Mouse (Mus musculus) heart, postnatal 36 days (tissue): Measurements from ENCODE around the gene Cish. TPM values are rescaled to one million over a fixed set of nuclear protein-coding genes. Genes with fewer than 3 reads are reported as not detected.
"Not testable (repeated sequence)": the region's sequence is repeated elsewhere in the genome, so short reads cannot be mapped to it uniquely, and the experiment has no call there.

Experiments used
- DNase-seq, 2 experiments: peaks; one replicate each; pipeline ENCODE4 v3.0.0; 2021 to 2022
- intact Hi-C: fragments of 180-260 bp; cut with DNase I; formaldehyde crosslinking; loops from one replicate; pipeline ENCODE4 v1.15.1; 2025
- total RNA-seq, 2 experiments: library from RNA; stranded (reverse); gene quantifications; 2 replicates each; pipeline ENCODE4 v1.2.3; 2021

Gene Cish
- total RNA-seq, 2 experiments from 2014 or later, result 145 to 149 TPM

DNA sequence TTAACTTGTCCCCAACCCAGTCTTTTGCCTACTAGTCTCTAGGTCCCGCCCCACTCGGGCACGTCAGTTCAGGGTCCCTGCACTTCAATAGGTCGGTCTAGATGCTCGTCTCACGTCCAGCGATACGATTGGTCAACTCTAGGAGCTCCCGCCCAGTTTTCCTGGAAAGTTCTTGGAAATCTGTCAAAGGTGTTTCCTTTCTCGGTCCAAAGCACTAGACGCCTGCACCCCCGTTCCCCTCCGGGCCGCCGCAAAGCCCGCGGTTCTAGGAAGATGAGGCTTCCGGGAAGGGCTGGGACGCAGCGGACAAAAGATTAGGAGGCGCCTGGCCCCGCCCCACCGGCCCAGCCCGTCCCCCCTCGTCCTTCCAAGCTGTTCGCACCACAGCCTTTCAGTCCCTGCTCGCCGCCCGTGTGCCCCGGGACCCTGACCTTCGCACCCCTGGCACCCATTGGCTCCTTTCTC lies 707 bp downstream of the Cish start:
- intact Hi-C loops, result no loop called here
- DNase-seq, result peak; percentile 97 to 98

DNA sequence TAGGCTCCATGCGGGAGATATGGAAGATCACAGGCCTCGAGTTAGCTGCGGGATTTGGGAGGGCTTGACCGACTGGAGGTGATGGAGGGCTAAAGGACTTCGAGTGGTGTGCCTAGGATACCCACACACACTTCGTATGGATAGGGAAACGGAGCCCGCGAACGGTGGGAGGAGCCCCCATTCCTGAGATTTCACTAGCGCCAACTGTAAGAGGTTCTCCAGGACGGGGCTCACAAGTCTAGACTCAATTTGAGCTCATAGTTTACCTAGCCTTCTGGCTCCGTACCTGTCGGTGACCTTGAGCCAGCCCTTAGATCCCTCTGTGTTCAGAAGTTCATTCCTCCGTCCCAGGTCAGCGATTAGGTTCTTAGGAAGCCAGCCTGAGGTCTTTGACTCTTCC lies 1.2 kb downstream of the Cish start:
- intact Hi-C loops, result no loop called here
- no peak for DNase-seq

GRCm38 (mm10) chr9:107297658-107298057 lies 1.8 kb downstream of the Cish start:
- intact Hi-C loops, result no loop called here
- DNase-seq, result no peak

DNA sequence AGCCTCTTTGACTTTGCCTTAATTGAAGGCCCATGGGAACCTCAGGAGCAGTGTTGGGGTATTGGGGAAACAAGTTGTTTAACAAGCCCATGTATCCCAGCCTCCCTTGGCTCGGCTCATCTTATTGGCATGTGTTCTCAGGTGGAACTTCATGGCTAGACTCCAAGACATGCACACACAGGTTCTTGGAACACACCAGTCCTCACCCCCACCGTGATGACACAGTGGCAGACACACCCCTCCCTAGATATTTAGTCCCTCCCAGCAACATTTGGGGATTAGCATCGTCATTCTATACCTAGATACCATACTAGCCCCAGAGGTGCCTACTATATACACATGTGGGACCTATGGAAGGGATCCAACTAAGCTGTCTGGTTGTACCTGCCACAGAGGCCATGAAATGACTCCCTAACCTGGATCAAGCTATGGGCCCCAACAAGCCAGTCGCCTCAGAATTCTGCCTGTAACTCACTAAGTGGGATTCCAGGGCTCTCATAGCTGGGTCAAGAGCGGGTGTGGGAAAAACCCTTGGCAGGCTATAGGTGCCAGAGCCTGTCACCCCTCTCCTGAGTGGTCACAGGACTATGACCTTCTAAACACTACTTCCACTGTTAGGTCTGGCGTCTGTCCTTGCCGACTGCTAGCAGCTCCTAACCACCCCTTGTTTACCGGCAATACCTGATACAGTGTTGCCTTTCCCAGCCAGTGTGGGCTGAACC lies 2.4 kb downstream of the Cish start:
- intact Hi-C loops, result no loop called here
- peak in 1 of 2 experiments; percentile 53 for DNase-seq

DNA sequence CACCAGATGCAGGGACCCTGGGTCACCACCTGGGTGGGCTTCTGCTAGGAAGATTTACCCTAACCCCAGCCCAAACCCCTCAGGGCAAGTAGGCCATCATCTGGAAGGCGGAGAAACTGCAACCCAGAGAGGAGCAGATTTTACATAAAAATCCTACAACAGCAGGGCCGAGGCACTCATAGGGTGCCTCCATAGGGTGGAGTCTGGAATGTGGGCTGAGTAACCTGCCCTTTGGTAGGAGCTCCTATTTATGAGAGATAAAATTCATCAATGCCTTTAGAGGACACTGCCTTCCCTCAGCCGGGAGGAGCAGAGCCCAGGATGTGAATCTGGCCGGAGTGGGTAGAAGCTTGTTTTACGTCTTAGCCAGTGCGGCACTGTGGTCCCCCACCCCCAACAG lies 3.0 kb downstream of the Cish start:
- intact Hi-C loops, result no loop called here

GRCm38 (mm10) chr9:107299783-107300182 lies 4.0 kb downstream of the Cish start:
- intact Hi-C loops, result loop anchor here (2.0 kb wide), 1 partner anchor 25 kb away; no protein-coding TSS in a partner anchor
- peak in 1 of 2 experiments; percentile 57 for DNase-seq

More for the DNA sequence above, 3.0 kb downstream of the Cish start:
- peak in 1 of 2 experiments; percentile 37 for DNase-seq

DNA sequence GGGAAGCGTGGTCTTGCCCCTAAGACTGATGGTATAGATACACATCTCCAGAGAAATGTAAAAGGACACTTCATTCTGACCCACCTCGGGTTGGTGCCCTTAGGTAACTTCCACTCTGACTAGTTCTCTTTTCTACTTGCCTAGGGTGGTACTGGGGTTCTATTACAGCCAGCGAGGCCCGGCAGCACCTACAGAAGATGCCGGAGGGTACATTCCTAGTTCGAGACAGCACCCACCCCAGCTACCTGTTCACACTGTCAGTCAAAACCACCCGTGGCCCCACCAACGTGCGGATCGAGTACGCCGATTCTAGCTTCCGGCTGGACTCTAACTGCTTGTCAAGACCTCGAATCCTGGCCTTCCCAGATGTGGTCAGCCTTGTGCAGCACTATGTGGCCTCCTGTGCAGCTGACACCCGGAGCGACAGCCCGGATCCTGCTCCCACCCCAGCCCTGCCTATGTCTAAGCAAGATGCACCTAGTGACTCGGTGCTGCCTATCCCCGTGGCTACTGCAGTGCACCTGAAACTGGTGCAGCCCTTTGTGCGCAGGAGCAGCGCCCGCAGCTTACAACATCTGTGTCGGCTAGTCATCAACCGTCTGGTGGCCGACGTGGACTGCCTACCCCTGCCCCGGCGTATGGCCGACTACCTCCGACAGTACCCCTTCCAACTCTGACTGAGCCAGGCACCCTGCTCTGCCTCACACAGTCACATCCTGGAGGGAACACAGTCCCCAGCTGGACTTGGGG lies 4.6 kb downstream of the Cish start:
- intact Hi-C loops, result loop anchor here (2.0 kb wide), 1 partner anchor 24 kb away; no protein-coding TSS in a partner anchor
- no peak for DNase-seq

DNA sequence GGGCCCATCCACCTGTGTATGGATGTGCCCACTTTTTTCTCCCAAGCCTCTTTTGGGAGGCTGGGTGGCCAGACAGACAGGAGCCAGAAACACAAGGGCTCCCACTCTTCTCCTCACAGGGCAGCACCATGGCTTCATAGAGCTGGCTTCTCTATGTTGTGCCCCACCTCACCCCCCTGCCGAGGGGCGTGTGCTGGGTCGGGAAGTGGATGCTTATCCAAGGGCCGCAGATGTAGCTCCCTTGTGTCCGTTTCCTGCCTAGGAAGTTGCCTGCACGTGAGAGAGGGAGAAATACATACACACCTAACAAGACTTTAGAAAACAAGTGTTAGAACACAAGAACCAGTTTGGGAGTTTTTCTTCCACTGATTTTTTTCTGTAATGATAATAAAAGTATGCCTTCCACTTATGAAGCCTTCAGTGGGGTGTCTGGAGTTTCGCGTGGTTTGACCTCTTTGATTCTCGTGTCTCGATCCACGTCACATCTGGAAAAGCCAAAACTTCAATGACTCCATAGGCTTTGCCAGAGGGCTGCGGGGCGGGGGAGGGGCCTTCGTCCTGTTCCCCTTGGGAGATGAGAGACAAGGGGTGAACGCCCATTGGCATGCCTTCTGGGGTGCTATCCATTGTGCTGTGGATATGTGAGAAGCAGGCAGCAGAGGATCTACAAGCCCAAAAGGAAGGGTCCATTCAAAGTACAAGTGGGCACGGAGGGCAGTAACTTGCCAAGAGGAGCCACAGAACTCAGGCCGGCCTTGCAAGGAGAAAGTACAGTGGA lies 5.9 kb downstream of the Cish start:
- intact Hi-C loops, result loop anchor here (2.0 kb wide), 1 partner anchor 23 kb away; no protein-coding TSS in a partner anchor
- DNase-seq, result no peak

DNA sequence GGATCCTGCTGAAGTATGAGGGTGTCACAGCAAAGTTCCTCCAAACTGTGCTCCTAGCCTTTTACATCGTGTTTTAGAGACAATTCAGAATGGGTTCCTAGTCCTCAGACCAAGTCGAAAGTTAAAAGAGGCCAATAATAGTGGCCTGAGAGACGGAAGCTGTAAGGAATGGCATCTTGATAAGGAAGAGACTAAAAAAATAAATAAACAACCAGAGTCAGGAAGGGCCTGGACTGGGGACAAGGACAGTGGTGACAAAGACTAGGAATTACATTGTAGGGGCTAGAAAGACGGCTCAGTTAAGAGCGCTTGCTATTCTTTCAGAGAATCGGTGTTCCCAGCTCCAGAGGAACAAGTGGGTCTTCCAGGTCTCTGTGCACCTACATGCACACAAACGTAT lies 6.8 kb downstream of the Cish start:
- DNase-seq, result no peak
- intact Hi-C loops, result no loop called here

DNA sequence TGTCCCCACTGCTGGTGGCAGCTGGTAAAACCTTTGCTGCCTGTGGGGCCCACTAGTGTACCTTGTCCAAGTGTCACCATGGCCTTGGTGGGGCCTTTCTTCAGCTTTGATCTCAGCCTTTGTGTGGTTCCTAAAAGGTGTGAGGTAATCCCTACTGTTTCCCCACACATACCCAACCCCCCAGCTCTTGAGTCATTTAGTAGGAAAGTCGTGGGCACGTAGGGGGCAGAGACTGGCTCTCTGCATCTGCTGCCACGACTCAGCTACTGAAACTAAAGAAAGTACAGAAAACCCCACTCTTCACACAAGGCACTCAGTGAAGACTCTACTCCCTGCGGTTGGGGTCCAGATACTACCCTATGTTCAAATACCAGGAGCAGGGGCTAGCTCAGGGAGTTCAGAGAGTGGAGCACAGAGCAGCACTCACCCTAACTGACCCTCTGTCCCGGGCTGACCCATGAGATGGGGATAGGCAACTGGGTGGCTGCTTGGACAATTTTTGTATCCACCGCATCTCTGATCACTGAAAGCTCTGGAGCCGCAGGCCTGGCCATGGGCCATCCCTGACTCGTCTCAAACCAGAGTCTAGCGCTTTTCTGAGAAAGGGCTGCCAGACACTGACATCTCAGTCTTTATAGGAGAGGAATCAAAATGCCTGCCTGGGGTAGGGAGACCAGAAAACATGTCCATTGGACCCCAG lies 7.4 kb downstream of the Cish start:
- no peak for DNase-seq
- intact Hi-C loops, result no loop called here

DNA sequence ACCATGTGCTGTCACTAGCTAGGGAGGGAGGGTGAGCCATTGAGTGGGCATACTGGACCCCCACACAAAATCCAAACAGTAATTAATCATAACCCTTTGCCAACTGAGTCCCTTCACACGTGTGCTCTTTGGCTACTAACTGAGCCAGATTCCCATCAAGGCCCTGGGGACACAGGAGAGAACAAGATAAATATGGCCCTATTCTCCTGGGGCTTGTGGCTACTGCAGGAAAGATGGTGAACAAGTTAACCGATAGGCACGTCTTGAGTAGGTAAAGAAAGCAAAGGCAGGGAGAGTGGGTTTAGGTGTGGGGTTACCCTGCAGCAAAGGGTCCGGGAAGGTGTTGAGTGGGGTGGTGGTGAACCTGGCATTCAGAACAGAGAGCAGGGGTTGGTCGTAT lies 8.1 kb downstream of the Cish start:
- no peak for DNase-seq
- intact Hi-C loops, result no loop called here

GRCm38 (mm10) chr9:107304383-107304782 lies 8.6 kb downstream of the Cish start:
- intact Hi-C loops, result no loop called here

GRCm38 (mm10) chr9:107305012-107305411 lies 9.2 kb downstream of the Cish start:
- intact Hi-C loops, result no loop called here
- DNase-seq, result no peak

More at GRCm38 (mm10) chr9:107304383-107304782, 8.6 kb downstream of the Cish start:
- no peak for DNase-seq

GRCm38 (mm10) chr9:107305601-107306542 lies 10.0 kb downstream of the Cish start:
- intact Hi-C loops, result no loop called here
- DNase-seq, result no peak

GRCm38 (mm10) chr9:107306673-107307072 lies 10.8 kb downstream of the Cish start:
- DNase-seq, result not testable (repeated sequence)

DNA sequence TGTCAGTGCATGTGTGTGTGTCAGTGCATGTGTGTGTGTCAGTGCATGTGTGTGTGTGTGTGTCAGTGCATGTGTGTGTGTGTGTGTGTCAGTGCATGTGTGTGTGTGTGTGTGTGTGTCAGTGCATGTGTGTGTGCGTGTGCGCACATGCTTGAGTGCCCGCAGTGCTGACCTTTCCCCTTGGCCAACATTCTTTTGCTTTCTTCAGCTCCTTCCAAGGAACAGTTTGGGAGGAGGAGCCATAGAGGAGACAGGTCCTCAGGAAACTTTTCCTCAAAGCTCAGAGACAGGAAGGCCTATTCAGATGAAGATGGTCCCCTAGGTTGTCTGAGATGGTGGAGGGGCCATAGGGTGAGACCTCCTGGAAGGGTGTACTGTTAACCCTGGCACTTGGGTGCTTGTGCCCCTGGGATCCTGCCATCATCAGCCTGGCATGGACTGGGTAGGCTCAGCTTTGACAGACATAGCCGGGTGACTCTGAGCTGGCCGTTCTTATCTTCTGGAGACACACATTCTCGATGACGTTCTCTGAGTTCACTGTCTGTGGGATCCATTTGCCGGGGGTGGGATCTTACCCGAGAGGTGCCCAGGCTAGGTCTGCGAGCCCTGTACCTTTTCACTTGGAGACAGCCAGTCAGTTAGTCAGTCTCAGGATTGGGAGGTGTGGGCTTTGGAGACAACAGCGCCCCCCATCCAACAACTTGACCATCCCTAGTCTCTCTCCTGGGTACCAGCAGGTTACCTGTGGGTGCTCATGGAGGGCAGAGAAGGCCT lies 11.5 kb downstream of the Cish start:
- intact Hi-C loops, result no loop called here
- peak in 1 of 2 experiments; percentile 52 for DNase-seq

More at GRCm38 (mm10) chr9:107306673-107307072, 10.8 kb downstream of the Cish start:
- intact Hi-C loops, result not testable (repeated sequence)

GRCm38 (mm10) chr9:107307886-107308285 lies 12.1 kb downstream of the Cish start:
- DNase-seq, result peak; percentile 79 to 84
- intact Hi-C loops, result no loop called here

DNA sequence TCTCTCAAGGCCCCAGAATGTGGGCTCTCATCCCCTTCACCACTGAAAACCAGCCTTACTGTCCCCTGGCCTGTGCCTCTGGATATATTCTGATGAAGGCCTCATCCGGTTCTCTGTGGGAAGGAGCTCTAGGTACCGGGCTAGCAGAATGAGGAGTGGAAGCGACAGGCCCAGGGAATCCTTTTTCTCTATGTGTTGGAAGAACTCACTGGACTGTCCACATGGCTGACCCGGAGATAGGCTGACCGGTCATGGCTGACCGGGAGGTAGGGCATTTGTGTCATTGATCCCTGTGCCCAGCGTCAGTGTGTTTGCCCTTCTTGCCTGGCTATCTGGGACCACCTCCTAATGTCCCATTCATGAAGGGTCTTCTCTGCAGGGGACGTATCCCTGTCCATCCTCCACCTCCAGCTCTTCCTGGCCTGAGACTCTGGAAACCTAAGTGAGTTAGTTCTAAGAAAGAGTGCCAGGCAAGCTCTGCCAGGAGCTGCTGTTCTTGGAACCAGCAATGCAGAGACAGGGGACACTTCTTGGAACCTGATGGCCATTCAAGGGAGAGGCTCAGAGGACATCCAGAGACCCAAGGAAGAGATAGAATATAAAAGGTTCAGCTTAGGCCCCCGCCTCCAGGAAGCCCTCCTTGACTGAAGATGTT lies 12.6 kb downstream of the Cish start:
- intact Hi-C loops, result no loop called here
- DNase-seq, result no peak
